Mouse (Mus musculus): ENCODE measurements around the gene Avil.
A peak's percentile ranks its signal among the peaks of the same experiment; 100 is the strongest.

Avil gene

DNA sequence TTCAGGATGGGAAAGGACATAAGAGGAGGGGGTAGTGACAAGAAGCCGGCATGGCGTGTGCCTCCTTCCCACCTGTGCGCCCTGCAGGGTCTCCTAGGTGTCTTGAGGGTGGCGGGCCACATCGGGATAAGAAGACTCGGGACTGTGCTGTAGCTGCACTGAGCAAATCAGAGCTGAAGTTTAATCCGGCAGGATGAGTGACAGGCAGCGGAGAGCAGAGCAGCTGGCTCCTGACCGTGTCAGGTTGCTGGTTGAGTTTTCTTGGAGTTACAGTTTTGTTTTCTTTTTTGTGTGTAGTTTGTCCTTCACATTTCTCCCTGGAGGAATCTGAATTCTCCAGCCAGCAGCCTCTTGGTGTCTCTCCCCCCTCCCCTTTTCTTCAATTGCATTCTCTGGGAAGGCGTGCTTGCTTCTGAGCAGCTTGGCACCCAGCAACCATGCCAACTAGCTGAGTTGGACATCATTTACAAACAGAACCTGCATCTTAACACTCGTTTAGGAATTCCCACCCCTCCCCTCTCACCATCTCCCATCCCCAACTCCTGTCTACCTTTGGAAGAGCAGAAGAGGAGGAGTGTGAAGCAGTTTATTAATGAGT is 19.5 kb upstream of the Avil start:
- DNase-seq (ENCODE audit: low read depth, low spot score): no peak

DNA sequence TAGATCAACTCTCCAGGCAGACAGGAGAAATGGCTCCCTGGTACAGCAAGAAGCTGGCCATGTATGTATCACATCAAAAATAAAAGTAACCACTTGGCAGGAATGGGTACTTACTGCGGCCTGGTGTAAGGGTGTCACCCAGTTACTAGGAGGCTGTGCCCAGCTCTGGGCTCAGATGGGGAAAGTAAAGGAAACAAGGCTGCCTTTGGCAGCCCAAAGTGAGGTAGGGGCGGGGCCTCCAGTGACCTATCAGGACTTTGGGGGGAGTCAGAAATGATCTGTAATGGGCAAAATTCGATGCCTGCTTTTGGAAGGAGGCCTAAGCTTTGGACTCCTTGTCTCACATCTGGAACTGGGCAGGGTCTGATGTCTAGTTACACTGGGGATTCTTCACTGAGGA is 18.8 kb upstream of the Avil start:
- DNase-seq (ENCODE audit: low read depth, low spot score): no peak

DNA sequence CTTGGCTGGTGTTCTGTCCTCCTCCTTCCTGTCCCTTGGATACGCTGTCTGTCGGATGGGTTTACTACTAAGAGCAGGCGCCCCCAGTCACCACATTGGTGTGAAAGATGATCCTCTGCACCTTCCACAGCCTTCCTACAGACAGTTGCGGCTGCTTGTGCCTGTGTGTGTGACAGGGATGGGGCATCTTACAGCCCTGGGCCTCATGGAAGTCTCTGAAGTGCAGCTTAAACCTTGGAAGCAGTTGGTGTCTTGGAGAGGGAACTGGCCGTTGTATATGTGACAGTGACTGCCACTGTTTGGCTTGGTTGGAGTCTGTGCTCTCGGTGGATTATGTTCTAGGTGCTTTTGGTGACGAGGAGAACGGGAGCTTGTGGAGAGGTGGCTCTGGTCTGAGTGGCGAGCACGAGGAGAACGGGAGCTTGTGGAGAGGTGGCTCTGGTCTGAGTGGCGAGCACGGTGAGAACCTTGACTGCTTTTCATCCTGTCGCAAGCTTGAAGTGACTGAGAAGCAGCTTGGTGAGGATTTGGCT is 17.2 kb upstream of the Avil start:
- no peak for DNase-seq (ENCODE audit: low read depth, low spot score)

DNA sequence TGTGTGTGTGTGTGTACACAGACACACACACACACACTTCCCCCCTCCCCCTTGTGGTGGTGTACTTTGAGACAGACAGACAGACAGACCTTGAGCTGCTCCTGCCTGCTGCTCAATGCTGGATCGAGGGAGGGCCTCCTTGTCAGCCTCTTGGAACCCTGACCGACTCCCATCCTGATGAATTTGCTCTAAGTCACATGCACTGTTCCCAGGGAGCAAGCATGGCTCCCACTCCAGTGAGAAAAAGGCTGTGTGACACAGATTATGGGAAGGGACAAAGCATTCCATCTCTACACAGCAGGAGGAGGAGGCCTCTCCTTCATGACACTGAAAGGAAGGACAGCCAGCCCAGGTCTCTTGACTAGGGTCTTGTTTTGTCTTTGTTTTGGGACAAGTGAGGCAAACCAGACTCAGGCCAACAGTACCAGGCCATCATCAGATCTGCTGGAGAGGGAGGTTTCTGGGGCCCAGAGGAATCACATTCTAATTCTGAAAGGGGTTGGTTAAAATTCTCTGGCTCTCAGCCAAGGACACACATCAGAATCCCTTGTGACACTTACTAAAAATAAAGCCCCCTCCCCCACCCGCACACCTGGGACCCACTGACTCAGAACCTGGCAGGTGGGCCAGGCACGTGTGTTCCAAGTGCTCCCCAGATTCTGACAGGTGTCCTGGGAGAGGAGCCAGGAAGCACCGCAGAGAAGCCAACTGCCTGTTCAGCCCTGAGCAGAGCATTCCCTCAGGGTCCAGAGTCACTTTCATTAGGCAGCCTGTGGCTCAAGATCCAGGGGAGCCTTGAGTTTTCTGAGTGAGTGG is 16.1 kb upstream of the Avil start:
- peak; percentile 59 for DNase-seq (ENCODE audit: low read depth, low spot score)

DNA sequence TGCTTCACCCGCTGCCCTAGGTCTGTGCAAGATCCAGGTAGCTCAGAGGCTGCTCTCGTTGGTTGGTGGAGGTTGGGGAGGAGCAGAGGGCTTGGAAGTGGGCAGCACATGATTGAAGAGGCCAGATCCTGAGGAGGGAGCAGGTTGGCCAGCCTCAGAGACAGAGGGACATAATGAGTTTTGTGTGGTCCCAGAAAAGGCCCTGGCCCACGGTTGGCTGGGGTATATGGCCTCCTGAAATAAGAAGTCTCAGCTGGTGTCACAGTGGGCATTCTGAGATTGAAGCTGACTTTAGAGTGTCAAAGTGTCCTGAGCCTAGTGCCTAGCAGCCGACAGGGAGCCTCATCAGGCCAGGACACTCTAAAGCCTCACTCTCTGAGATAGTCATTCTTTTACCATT is 15.4 kb upstream of the Avil start:
- no peak for DNase-seq (ENCODE audit: low read depth, low spot score)

DNA sequence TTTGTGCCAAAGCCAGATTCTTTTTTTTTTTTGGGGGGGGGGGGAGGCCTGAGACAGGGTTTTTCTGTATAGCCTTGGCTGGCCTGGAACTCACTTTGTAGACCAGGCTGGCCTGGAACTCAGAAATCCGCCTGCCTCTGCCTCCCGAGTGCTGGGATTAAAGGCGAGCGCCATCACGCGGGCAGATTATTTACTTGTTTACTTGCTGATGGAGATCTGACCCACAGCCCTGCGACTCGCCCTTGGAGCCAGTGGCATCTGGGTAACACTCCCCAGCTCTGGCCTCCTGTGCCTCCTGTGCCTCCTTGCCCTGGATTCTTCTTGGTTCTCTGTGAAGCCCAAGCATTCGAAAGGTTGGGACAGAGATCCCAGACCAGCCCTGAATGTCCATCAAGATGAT is 14.9 kb upstream of the Avil start:
- DNase-seq (ENCODE audit: low read depth, low spot score): no peak

DNA sequence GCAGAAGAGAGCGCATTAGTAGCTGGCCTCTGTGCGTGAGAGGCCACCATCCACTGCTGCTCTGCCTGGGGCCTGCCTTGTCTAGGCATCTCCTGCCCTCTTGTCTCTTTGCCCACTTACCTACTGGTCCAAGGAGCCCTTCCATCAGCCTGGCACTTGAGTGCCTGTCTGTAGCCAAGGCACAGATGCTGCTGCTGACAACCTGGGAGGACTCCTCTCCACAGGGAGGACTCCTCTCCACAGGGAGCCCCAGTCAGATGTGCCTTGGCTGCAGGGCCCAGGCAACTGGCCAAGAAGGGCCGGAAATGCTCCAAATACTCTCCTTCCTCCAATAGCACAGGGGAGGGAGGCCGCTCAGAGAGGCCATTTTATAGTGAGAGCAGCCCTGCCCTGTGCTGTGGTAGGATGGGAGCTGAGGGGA is 14.0 kb upstream of the Avil start:
- DNase-seq (ENCODE audit: low read depth, low spot score): peak; percentile 80

DNA sequence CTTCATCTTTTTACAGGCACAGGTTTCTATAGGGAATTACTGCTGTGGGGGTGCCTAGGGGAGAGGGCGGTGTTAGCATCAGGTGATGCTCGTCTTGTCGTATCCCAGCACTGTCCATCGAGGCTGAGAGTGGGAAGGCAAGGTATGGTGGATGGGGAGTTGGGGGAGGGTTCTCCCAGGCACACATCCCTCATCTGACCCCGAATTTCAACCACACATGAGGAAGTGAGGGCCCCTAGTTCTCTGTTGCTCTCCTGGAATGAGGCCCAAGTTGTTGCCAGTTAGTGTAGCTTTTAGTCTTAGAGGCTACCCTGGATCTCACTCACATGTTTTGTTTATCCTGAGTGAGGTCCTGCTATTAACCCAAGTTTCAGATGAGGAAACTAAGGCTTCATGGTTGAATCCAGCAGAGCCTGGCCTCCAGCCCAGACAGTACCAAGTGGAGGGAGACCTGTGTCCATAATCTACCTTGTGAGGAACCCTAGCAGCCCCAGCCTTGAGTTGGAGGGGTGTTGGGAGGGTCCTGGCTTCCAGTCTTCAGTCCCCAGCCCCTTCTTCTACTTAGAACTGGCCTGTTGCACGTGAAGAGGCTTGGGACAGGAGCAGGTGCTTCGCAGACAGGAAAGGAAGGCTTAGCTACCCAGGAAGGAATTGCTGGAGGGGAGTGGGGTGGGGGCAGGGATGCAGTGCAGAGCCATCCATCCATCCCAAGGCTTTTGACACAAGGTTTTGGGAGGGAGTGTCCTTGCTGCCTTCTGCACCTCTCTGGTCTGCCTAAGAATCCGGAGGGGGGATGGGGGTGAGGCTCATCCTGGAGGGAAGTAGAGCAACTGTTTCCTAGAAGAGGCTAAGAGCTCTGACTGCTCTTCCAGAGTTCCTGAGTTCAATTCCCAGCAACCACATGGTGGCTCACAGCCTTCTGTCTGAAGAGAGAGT is 13.1 kb upstream of the Avil start:
- peak; percentile 85 for DNase-seq (ENCODE audit: low read depth, low spot score)

DNA sequence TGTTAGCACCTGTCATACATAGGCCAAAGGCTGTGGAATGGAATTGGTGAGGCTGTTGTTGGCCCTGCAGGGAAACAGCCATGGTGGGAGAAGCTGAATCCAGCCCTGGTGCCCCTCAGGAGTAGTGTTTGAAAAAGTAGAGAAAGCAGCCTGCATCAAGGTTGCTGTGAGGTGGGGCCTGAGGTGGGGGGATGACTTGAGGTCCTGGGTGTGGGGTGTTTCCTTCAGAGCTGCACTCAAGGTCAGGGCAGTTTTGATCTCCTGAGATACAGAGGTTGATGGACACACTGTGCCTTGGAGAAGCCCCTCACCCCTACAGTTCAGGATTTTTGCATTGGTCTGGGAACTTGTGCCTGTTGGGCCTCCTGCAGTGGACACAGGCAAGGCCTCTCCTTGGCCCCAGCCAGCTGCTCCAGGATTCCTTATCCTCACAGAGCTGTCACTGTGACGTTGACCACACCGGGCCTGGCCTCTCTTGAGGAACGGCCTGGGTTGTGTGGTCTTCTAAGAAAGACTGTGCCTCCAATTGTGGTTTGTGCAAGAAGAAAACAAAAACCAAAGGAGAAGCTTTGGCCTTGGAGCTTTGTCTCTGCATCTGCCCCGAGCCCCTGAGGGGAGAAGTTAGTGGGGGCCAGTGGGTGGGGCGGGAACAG is 11.9 kb upstream of the Avil start:
- no peak for DNase-seq (ENCODE audit: low read depth, low spot score)

DNA sequence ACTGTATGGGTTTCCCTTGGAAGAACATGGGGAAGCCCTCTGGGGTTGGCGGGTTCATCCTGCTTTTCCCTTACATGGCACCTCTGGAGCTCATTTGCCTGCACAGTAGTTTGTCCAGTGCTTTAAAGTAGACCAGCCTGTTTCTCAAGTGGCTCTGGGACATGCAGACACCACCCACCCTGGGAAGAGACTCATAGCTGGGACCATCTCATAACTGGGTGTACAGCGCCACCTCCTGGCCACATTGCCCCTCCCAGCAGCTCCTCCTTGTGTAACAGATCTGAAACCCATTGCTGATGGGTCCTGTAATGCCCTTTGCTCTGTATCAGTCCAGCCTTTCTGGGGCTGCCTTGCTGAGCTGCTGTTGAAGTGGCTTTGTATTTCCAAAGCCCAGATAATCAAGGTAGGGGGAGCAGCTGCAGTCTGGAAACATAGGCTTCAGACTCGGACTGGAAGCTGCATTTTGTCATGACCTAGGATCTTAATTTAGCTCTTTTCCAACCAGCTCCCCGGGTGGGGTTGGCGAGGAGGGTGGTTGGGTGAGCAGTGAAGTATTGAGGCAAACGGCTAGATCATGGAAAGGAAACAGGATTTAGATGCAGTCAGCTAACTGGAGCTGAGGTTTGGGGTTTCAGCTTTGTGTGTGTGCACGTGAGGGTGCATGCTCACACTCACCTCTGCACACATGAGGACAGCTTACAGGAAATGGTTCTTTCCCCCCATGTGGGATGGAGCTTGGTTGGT is 10.0 kb upstream of the Avil start:
- DNase-seq (ENCODE audit: low read depth, low spot score): peak; percentile 90

DNA sequence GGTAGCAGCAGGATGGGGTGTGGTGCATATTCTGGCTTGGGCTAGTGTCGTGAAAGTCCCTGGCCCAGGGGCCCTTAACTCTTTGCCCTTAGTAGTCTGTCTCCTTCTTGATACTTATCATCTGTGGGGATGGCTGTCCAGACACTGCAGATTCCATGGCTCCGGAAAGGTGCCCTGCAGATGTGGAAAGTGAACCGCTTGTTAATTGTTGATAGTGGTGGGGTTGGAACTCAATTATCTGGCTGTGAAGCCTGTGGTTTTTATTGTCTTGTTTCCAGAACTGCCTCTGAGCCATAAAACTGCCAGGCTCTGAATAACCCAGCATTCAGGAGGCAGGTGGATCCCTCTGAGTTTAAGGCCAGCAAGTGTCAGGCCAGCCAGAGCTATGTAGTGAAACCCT is 8.8 kb upstream of the Avil start:
- DNase-seq (ENCODE audit: low read depth, low spot score): no peak

DNA sequence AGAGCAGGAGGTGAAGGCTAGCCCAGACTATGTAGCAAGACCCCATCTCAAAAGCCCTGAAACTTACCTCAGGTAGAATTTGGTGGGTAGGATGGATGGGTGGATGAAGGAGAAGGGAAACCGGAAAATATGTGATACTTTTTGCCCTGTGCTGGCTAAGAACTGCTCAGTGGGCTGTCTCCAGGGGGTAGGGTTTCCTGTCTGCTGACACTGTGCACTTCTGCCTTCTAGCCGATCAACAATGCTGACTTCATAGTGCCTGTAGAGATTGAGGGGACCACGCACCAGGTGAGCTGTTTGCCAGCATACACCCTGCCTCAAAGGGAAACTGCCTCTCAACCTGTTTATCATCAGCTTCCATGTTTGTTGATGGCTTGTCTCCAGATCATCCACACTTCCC is 6.9 kb upstream of the Avil start:
- DNase-seq (ENCODE audit: low read depth, low spot score): no peak

DNA sequence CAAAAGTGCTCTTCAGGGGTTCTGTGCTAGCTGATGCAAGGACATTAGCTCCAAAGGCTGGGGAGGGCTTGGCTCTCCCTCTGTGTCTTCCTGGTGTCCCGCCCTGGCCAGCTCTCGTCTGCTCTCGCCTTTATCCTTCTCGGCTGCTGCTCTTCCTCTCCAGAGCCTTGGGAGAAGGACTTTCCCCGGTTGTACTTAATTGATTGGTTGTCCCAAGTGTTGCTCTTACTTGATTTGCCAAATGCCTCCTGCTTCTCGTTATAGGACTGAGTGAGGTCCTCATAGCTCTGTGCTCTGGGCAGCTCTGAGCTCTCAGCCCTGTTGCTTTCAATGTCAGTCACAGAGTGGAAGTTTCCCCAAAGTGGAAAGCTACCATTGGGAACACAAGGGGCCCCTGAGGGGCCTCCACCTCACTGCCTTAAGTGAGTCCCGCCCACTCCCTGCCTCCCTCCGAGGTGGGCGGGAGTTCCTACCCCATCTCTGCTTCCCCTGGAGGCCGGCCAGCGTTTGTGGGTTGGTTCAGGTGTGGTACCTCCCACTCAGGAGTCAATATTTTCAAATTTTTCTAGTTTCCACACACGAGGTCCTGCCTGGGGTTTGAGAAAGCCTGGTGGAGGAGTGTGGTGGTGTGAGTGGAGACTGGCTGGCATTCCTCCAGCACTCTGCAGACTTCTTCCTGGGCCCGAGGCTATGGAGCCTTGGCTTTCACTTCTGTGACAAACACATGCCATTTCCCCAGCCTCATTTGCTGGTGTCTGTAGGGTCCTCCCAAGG is 3.0 kb upstream of the Avil start:
- DNase-seq (ENCODE audit: low read depth, low spot score): no peak

DNA sequence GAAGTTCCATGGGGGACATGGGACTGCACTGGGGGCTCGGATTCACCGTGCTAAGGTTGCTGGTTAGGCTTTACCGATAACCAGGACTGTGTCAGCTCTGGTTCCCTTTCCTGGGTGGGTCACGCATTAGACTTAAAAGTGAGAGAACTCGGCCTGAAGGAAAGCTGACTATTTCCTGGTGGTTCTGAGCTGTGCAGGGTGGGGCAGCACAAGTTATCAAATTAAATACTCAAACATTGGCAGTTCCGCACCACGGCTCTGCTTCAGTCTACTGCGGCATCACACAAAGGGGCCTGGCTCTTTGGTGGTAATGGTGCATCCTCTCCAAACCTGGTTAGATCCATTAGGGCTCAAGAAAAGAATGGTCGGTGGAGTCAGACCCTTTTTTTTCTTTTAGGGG is 788 bp downstream of the Avil start:
- DNase-seq (ENCODE audit: low read depth, low spot score): no peak

DNA sequence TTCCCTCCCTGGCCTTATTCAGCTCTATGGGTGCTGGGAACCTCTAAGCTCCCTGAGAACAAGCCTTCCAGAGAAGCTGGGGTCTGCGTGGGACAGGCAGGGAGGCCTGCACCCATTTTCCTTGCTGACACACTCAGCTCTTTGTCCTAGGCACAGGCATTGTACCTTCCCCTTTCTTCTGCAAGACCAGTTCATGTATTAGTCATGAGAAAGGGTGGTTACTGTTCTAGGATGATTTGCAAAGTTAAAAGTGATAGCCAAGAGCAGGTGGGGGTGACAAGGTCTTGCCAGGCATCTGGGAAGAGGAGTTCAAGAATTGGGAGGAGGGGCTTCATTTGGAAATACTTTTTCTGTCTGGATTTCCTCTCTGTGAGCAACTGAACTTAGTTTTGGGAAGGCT is 1.5 kb downstream of the Avil start:
- no peak for DNase-seq (ENCODE audit: low read depth, low spot score)

DNA sequence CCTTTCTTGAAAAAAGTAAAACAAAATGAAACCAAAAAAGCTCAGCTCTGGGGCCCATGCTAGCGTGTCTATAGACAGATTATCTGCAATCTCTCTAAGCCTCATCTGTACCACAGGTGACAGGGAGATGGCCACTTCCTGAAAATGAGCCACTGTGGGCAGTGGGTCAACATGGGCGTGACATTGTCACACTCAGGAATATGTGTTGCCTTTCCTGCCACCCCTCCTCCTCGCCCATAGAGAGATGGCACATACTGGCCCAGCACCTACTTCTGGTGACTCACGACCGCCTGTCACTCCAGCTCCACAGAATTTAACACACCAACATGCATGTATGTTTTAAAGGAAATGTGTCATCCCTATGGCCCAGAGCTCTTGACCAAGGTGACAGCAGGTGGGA is 2.3 kb downstream of the Avil start:
- DNase-seq (ENCODE audit: low read depth, low spot score): no peak

DNA sequence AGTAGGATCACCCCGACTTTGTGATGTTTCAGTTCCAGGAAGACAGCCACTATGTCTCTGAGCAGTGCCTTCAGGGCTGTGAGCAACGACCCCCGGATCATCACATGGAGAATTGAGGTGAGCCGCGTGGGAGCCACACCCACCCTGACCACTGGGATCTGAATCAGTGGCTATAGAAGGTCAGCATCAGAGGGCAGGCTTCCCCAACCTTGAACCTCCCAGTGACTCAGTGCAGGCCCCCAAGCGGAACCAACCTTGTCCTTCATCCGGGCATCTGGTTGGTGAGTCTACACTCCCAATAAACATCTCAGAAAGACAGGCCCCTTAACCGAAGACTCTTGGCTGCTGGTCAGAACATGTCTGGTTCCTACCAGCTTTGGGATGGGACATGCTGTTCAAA is 2.8 kb downstream of the Avil start:
- DNase-seq (ENCODE audit: low read depth, low spot score): no peak

DNA sequence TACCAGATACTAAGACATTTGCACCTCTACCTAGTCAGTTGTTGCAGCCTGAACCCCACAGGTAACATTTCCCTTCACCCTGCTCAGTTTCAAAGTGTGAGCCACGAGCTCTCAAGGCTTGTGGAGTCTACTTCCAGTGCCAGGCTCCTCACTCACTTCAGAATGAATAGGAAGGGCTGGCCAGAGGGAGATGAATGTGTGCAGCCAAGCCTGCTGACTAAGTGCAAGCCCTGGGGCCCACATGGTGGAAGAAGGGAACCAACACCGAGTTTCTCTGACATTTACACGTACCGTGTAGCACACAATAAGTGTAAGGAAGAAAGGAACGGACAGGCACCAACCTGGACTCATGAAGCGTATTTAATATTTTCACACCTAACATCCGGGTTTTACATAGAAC is 3.3 kb downstream of the Avil start:
- DNase-seq (ENCODE audit: low read depth, low spot score): no peak

DNA sequence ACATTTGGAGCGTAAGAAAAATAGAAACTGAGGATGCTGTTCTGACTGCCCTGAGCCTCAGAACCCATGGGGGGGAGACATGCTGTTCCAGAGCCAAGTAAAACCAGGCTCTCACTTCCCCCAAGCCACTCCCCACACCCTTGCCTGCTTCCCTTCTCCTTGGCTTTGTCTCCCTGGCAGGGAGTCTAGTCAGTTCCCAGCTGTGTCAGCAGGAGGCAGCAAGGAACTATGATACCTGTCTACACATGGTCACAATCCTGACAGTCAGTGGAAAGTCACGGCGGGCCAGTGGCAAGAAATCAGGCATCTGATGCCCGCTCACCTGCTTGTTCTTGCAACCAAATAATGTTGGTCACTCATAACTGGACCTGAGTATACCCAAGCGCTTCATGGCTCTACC is 16.0 kb downstream of the Avil start:
- DNase-seq (ENCODE audit: low read depth, low spot score): peak; percentile 74

DNA sequence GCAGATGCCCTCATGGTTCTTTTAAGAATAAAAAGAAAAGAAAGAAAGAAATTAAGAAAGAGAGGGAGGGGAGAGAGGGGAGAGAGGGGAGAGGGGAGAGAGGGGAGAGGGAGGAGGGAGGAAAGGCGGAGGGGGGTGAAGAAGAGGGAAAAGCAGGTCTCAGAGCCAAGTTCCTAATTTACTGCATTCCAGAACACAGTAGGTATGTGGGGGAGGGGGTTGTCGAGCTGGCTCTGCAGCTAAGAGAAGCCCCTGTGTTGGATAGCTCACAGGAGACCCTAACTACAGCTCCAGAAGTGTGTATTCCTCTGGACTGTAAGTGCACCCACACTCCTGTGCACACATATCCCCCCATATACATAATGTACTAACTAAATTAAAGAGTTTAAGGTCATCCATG is 16.6 kb downstream of the Avil start:
- DNase-seq (ENCODE audit: low read depth, low spot score): no peak
